Mouse (Mus musculus): ENCODE results near the gene Cdca5.

- TF ChIP-seq FOSL1 (IDR thresholded peaks at IDR 0.05; ENCODE audit: insufficient read depth, low read length, poor library complexity, severe bottlenecking) = no peak
- no peak for TF ChIP-seq CTCF (IDR thresholded peaks at IDR 0.05; ENCODE audit: control insufficient read depth, insufficient read depth, insufficient read length)
- no peak for TF ChIP-seq USF1 (IDR thresholded peaks at IDR 0.05; ENCODE audit: low read depth)
- no peak for TF ChIP-seq MYOG (IDR thresholded peaks at IDR 0.05; ENCODE audit: control insufficient read depth, extremely low read depth, insufficient read length)
- no peak for TF ChIP-seq MYOD1 (IDR thresholded peaks at IDR 0.05; ENCODE audit: control insufficient read depth, insufficient read length, low read depth)
Observed at GRCm38 (mm10) chr19:6054296-6054695, 30.5 kb upstream of the Cdca5 start.

All from C2C12 (cell line).